In the genomic region with DNA sequence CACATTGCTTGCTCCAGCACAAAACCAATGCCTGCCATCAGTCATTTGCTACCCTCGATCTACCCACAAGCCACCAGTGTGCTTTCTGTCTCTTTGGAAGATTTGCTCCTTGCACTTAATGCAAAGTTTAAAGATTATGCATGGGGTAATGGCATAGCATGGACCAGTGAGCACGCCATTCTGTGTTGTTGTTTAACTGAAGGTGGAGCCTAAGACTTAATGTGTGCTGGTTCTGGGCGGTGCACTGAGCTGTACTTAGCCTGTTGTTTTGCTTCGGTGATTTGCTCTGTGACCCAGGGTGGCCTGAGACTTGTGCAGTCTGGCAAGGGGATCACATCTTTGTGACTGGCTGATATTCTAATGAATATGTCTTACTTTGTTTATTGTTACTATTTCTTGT, we compare ENCODE assay signal across 26 mouse cellular contexts. TPM values are rescaled to one million over a fixed set of nuclear protein-coding genes. Genes with fewer than 3 reads are reported as not detected.
DNase-seq lines count a peak whose midpoint lies in the region; ATAC-seq and TF ChIP-seq lines count a peak whose summit lies in the region.
"Had no signal": no experiment of that assay in that cellular context is flagged by ENCODE, and none has a peak within 500 bp of the region (broad histone marks: within the 10 kb centered on the region; RNA-seq: fewer than 3 reads in every experiment).

No protein-coding gene starts in this region.

- H3K9me3 ChIP-seq in kidney, embryonic 14.5 days (ENCODE audit: control insufficient read depth, low read length): no peaks in the 10 kb centered on the region
- H3K9me3 ChIP-seq: embryonic facial prominence, embryonic 10.5 days; forebrain, embryonic 10.5 days; forebrain, embryonic 15.5 days; hindbrain, embryonic 10.5 days had no signal

- H3K36me3 ChIP-seq in kidney, adult 2 months (ENCODE audit: control insufficient read depth, insufficient read depth, low read length): peaks cover 13% of the 10 kb centered on the region
- peaks cover 64% of the 10 kb centered on the region for H3K36me3 ChIP-seq in kidney, embryonic 14.5 days (ENCODE audit: control insufficient read depth, insufficient read depth, low read length)

- H3K4me3 ChIP-seq in kidney, adult 2 months (ENCODE audit: insufficient read depth, low read depth, low read length): no peak overlapping the region
- no peak overlapping the region for H3K4me3 ChIP-seq in kidney, embryonic 14.5 days (ENCODE audit: low read length)
- H3K4me3 ChIP-seq: embryonic facial prominence, embryonic 10.5 days; erythroblast, embryonic 14.5 days; forebrain, embryonic 10.5 days; forebrain, embryonic 15.5 days; heart, adult 2 months; hindbrain, embryonic 10.5 days had no signal

- ATAC-seq in kidney, embryonic 14.5 days (ENCODE audit: low FRiP score, low TSS enrichment): no peak
- ATAC-seq: forebrain, embryonic 15.5 days had no signal

- 29% methylated on average over 4 of the region's 4 CpGs for WGBS in kidney, adult 2 months
- WGBS in kidney, embryonic 14.5 days: 66% methylated on average over 4 of the region's 4 CpGs

- peaks cover 29% of the 10 kb centered on the region for H3K4me1 ChIP-seq in kidney, adult 2 months (ENCODE audit: control insufficient read depth, insufficient read depth, low read length)
- H3K4me1 ChIP-seq in kidney, embryonic 14.5 days (ENCODE audit: control insufficient read depth, insufficient read depth, low read length): peaks cover 5% of the 10 kb centered on the region; the same call in 1 of the 2 replicates

- H3K9ac ChIP-seq in kidney, embryonic 14.5 days (ENCODE audit: low read depth, low read length): no peak overlapping the region
- H3K9ac ChIP-seq: forebrain, embryonic 15.5 days had no signal

- H3K4me2 ChIP-seq in kidney, embryonic 14.5 days (replicated peaks; ENCODE audit: low read depth, low read length): no peak overlapping the region
- H3K4me2 ChIP-seq: forebrain, embryonic 15.5 days; heart, embryonic 11.5 days had no signal

- TF ChIP-seq POLR2A in kidney, adult 2 months (IDR thresholded peaks at IDR 0.05; ENCODE audit: low read depth, low read length): no peak

- TF ChIP-seq CTCF in kidney, adult 2 months (conservative IDR thresholded peaks at IDR 0.05; ENCODE audit: insufficient read depth, insufficient read length, low read depth, low read length): no peak

- peak; percentile 92 for DNase-seq in kidney, adult 2 months
- DNase-seq in kidney, postnatal 10 days: peak; percentile 69
- DNase-seq in kidney, postnatal 4 days: peak; percentile 50 to 69
- DNase-seq in spleen, adult 12 weeks (ENCODE audit: low spot score): no peak
- DNase-seq in frontal cortex, postnatal 36 days (ENCODE audit: low spot score in 2 of 2): no peak
- DNase-seq in layer of hippocampus, postnatal 10 days (ENCODE audit: low spot score in 2 of 2): no peak
- no peak for DNase-seq in frontal cortex, postnatal 10 days (ENCODE audit: low spot score in 2 of 2)
- DNase-seq: adrenal gland, adult 8-10 months; adrenal gland, postnatal 36 days; cerebellum, adult 2 months; cerebellum, postnatal 10 days; gastrocnemius, postnatal 14 days; heart, adult 2 months had no signal

- no peaks in the 10 kb centered on the region for H3K27me3 ChIP-seq in kidney, adult 2 months (replicated peaks; ENCODE audit: control insufficient read depth, insufficient read depth, low read length)
- H3K27me3 ChIP-seq in kidney, embryonic 14.5 days (ENCODE audit: control insufficient read depth, insufficient read depth, low read length): no peaks in the 10 kb centered on the region
- H3K27me3 ChIP-seq: forebrain, embryonic 15.5 days had no signal

- H3K27ac ChIP-seq in kidney, adult 2 months (ENCODE audit: insufficient read depth, low read depth, low read length): peak overlapping the region; percentile 75
- peak overlapping the region; percentile 20; the same call in 1 of the 2 replicates for H3K27ac ChIP-seq in kidney, embryonic 14.5 days (ENCODE audit: low read depth, low read length)
- H3K27ac ChIP-seq: embryonic facial prominence, embryonic 10.5 days; forebrain, embryonic 10.5 days; forebrain, embryonic 15.5 days; heart, adult 2 months; hindbrain, embryonic 10.5 days had no signal

RNA-seq across cellular contexts. Expression of a gene that starts 4.6 kb away (rescaled TPM):
- polyA plus RNA-seq in kidney, adult 2 months (2012; rRNA removed): 307 and 331 TPM in 2 replicates
- polyA plus RNA-seq in kidney, embryonic 14.5 days (2014; fragmentation: Nextera tagmentation; extraction: Ambion mirVana): 181 and 187 TPM in 2 replicates
- 100 to 1,000 TPM; 127 to 130 TPM for total RNA-seq in layer of hippocampus, postnatal 10 days (2021)

RNA-seq across cellular contexts. Expression of a gene that starts 14.1 kb away (rescaled TPM):
- polyA plus RNA-seq in kidney, adult 2 months (2012; rRNA removed): not detected in 2 replicates
- polyA plus RNA-seq in kidney, embryonic 14.5 days (2014; fragmentation: Nextera tagmentation; extraction: Ambion mirVana): not detected in 2 replicates
- total RNA-seq in layer of hippocampus, postnatal 10 days (2021): not detected
- total RNA-seq: adrenal gland, adult 8-10 months; adrenal gland, postnatal 36 days; gastrocnemius, adult 18-20 months; gastrocnemius, postnatal 14 days; heart, adult 2 months; heart, postnatal 25 days had no signal
- polyA plus RNA-seq: cerebellum, adult 2 months; embryonic facial prominence, embryonic 10.5 days; embryonic facial prominence, embryonic 14.5 days; erythroblast, embryonic 14.5 days; forebrain, embryonic 10.5 days; forebrain, embryonic 15.5 days; heart, adult 2 months; heart, embryonic 11.5 days; heart, embryonic 16.5 days; hindbrain, embryonic 10.5 days had no signal

RNA-seq across cellular contexts. Expression of a gene that starts 22.8 kb away (rescaled TPM):
- not detected in 2 replicates for polyA plus RNA-seq in kidney, adult 2 months (2012; rRNA removed)
- 0.16 TPM in 1 of 2 replicates, not detected in the other for polyA plus RNA-seq in kidney, embryonic 14.5 days (2014; fragmentation: Nextera tagmentation; extraction: Ambion mirVana)
- total RNA-seq in layer of hippocampus, postnatal 10 days (2021): not detected
- total RNA-seq: adrenal gland, adult 8-10 months; adrenal gland, postnatal 36 days; heart, adult 2 months; heart, postnatal 25 days had no signal
- polyA plus RNA-seq: embryonic facial prominence, embryonic 10.5 days; erythroblast, embryonic 14.5 days; forebrain, embryonic 10.5 days; forebrain, embryonic 15.5 days; heart, embryonic 11.5 days; heart, embryonic 16.5 days had no signal

RNA-seq across cellular contexts. Expression of a gene that starts 40.4 kb away (rescaled TPM):
- polyA plus RNA-seq in kidney, adult 2 months (2012; rRNA removed): not detected in 2 replicates
- not detected in 2 replicates for polyA plus RNA-seq in kidney, embryonic 14.5 days (2014; fragmentation: Nextera tagmentation; extraction: Ambion mirVana)
- not detected for total RNA-seq in layer of hippocampus, postnatal 10 days (2021)
- total RNA-seq: ES-E14; gastrocnemius, postnatal 14 days; heart, adult 2 months had no signal
- polyA plus RNA-seq: cerebellum, adult 2 months; embryonic facial prominence, embryonic 10.5 days; embryonic facial prominence, embryonic 14.5 days; erythroblast, embryonic 14.5 days; forebrain, embryonic 10.5 days; forebrain, embryonic 15.5 days; gonadal fat pad, adult 2 months; heart, adult 2 months; heart, embryonic 11.5 days; hindbrain, embryonic 10.5 days had no signal

RNA-seq across cellular contexts. Expression of a gene that starts 42.3 kb away (rescaled TPM):
- 45.3 and 54.1 TPM in 2 replicates for polyA plus RNA-seq in kidney, adult 2 months (2012; rRNA removed)
- polyA plus RNA-seq in kidney, embryonic 14.5 days (2014; fragmentation: Nextera tagmentation; extraction: Ambion mirVana): 39.5 and 59.1 TPM in 2 replicates
- total RNA-seq in layer of hippocampus, postnatal 10 days (2021): 100 to 1,000 TPM in 1 of 2 experiments, 10 to 100 TPM in 1; 93.8 to 103 TPM

Comparison
In these comparisons a context has a peak if more than half of its experiments do, and no peak if none do; other contexts are left out.
1. DNase-seq: peak in kidney, adult 2 months (single experiment), kidney, postnatal 10 days (single experiment) and kidney, postnatal 4 days (2 of 2); none in spleen, adult 12 weeks (single experiment), frontal cortex, postnatal 36 days (0 of 2), layer of hippocampus, postnatal 10 days (0 of 2) and frontal cortex, postnatal 10 days (0 of 2).